Mouse (Mus musculus): ENCODE results near the gene Rarb. TPM values are rescaled to one million over a fixed set of nuclear protein-coding genes. Genes with fewer than 3 reads are reported as not detected.
A peak's percentile ranks its signal among the peaks of the same experiment; 100 is the strongest.

Rarb gene
- polyA plus RNA-seq, 1 experiment from 2014 or later: 61.2 TPM

GRCm38 (mm10) chr14:16746982-16747578 lies 71.9 kb downstream of the Rarb start:
- no peak overlapping the region for H3K4me3 ChIP-seq (ENCODE audit: low read depth, low read length)
- no peak overlapping the region for H3K4me2 ChIP-seq (ENCODE audit: low read depth)
- no peak for ATAC-seq (ENCODE audit: insufficient read depth, low FRiP score, low TSS enrichment)
- WGBS: 87% methylated on average over 2 of the region's 2 CpGs
- no peaks in the 10 kb centered on the region for H3K36me3 ChIP-seq (ENCODE audit: control insufficient read depth, insufficient read depth, low read length)
- no peaks in the 10 kb centered on the region for H3K4me1 ChIP-seq (ENCODE audit: control insufficient read depth, insufficient read depth, low read length)
- H3K27ac ChIP-seq (ENCODE audit: low read depth, low read length): no peak overlapping the region
- H3K9me3 ChIP-seq (ENCODE audit: control insufficient read depth, low read length): no peaks in the 10 kb centered on the region
- H3K27me3 ChIP-seq (ENCODE audit: control insufficient read depth, insufficient read depth, low read length): no peaks in the 10 kb centered on the region
- no peak overlapping the region for H3K9ac ChIP-seq (ENCODE audit: low read length)
- DNase-seq (ENCODE audit: low spot score): no peak

- Histone ChIP-seq H3K27ac (ENCODE audit: low read depth, low read length) (no peak overlapping the region), H3K4me1 (ENCODE audit: control insufficient read depth, insufficient read depth, low read length) (no peaks in the 10 kb centered on the region), H3K9me3 (ENCODE audit: control insufficient read depth, low read length) (no peaks in the 10 kb centered on the region), H3K36me3 (ENCODE audit: control insufficient read depth, insufficient read depth, low read length) (no peaks in the 10 kb centered on the region), H3K4me2 (ENCODE audit: low read depth) (no peak overlapping the region), H3K27me3 (ENCODE audit: control insufficient read depth, insufficient read depth, low read length) (no peaks in the 10 kb centered on the region), H3K9ac (ENCODE audit: low read length) (no peak overlapping the region), H3K4me3 (ENCODE audit: low read depth, low read length) (no peak overlapping the region)
- no peak for DNase-seq (ENCODE audit: low spot score)
- no peak for ATAC-seq (ENCODE audit: insufficient read depth, low FRiP score, low TSS enrichment)
- 84% methylated on average over 13 of the region's 13 CpGs for WGBS
Observed at GRCm38 (mm10) chr14:16740982-16741739, 77.8 kb downstream of the Rarb start.

GRCm38 (mm10) chr14:16738538-16738937 lies 80.4 kb downstream of the Rarb start:
- Histone ChIP-seq H3K4me1 (ENCODE audit: control insufficient read depth, insufficient read depth, low read length) (peaks cover 9% of the 10 kb centered on the region), H3K27me3 (ENCODE audit: control insufficient read depth, insufficient read depth, low read length) (no peaks in the 10 kb centered on the region), H3K4me3 (ENCODE audit: low read depth, low read length) (no peak overlapping the region), H3K9me3 (ENCODE audit: control insufficient read depth, low read length) (no peaks in the 10 kb centered on the region), H3K27ac (ENCODE audit: low read depth, low read length) (no peak overlapping the region), H3K36me3 (ENCODE audit: control insufficient read depth, insufficient read depth, low read length) (no peaks in the 10 kb centered on the region), H3K4me2 (ENCODE audit: low read depth) (no peak overlapping the region), H3K9ac (ENCODE audit: low read length) (no peak overlapping the region)
- DNase-seq (ENCODE audit: low spot score) (no peak), ATAC-seq (ENCODE audit: insufficient read depth, low FRiP score, low TSS enrichment) (no peak)
- 89% methylated on average over 1 of the region's 1 CpGs for WGBS

- 94% methylated on average over 1 of the region's 1 CpGs for WGBS
- DNase-seq (ENCODE audit: low spot score) (no peak), ATAC-seq (ENCODE audit: insufficient read depth, low FRiP score, low TSS enrichment) (no peak)
- Histone ChIP-seq H3K4me2 (ENCODE audit: low read depth) (no peak overlapping the region), H3K27me3 (ENCODE audit: control insufficient read depth, insufficient read depth, low read length) (no peaks in the 10 kb centered on the region), H3K27ac (ENCODE audit: low read depth, low read length) (no peak overlapping the region), H3K4me1 (ENCODE audit: control insufficient read depth, insufficient read depth, low read length) (peaks cover 14% of the 10 kb centered on the region), H3K4me3 (ENCODE audit: low read depth, low read length) (no peak overlapping the region), H3K9me3 (ENCODE audit: control insufficient read depth, low read length) (no peaks in the 10 kb centered on the region), H3K9ac (ENCODE audit: low read length) (no peak overlapping the region), H3K36me3 (ENCODE audit: control insufficient read depth, insufficient read depth, low read length) (no peaks in the 10 kb centered on the region)
Observed at GRCm38 (mm10) chr14:16737781-16738180, 81.2 kb downstream of the Rarb start.

GRCm38 (mm10) chr14:16735331-16736012 lies 83.5 kb downstream of the Rarb start:
- H3K27ac ChIP-seq (ENCODE audit: low read depth, low read length): no peak overlapping the region
- DNase-seq (ENCODE audit: low spot score) (no peak), ATAC-seq (ENCODE audit: insufficient read depth, low FRiP score, low TSS enrichment) (no peak)
- H3K36me3 ChIP-seq (ENCODE audit: control insufficient read depth, insufficient read depth, low read length): no peaks in the 10 kb centered on the region
- no peaks in the 10 kb centered on the region for H3K9me3 ChIP-seq (ENCODE audit: control insufficient read depth, low read length)
- no peaks in the 10 kb centered on the region for H3K27me3 ChIP-seq (ENCODE audit: control insufficient read depth, insufficient read depth, low read length)
- no peak overlapping the region for H3K4me3 ChIP-seq (ENCODE audit: low read depth, low read length)
- H3K9ac ChIP-seq (ENCODE audit: low read length): no peak overlapping the region
- peaks cover 14% of the 10 kb centered on the region for H3K4me1 ChIP-seq (ENCODE audit: control insufficient read depth, insufficient read depth, low read length)
- WGBS: 22% methylated on average over 4 of the region's 4 CpGs
- H3K4me2 ChIP-seq (ENCODE audit: low read depth): no peak overlapping the region

- Histone ChIP-seq H3K4me2 (ENCODE audit: low read depth) (0 out of 2 replicates have a peak overlapping the region, but pooled peaks have one; percentile 12), H3K9ac (ENCODE audit: low read length) (no peak overlapping the region), H3K9me3 (ENCODE audit: control insufficient read depth, low read length) (no peaks in the 10 kb centered on the region), H3K4me1 (ENCODE audit: control insufficient read depth, insufficient read depth, low read length) (peaks cover 14% of the 10 kb centered on the region), H3K27me3 (ENCODE audit: control insufficient read depth, insufficient read depth, low read length) (no peaks in the 10 kb centered on the region), H3K4me3 (ENCODE audit: low read depth, low read length) (no peak overlapping the region), H3K36me3 (ENCODE audit: control insufficient read depth, insufficient read depth, low read length) (no peaks in the 10 kb centered on the region), H3K27ac (ENCODE audit: low read depth, low read length) (peak overlapping the region; percentile 67; the same call in 1 of the 2 replicates)
- ATAC-seq (ENCODE audit: insufficient read depth, low FRiP score, low TSS enrichment): peak; percentile 92
- WGBS: 7% methylated on average over 9 of the region's 9 CpGs
- peak; percentile 71 for DNase-seq (ENCODE audit: low spot score)
Observed at GRCm38 (mm10) chr14:16733595-16734298, 85.2 kb downstream of the Rarb start.

GRCm38 (mm10) chr14:16732054-16732453 lies 86.9 kb downstream of the Rarb start:
- H3K36me3 ChIP-seq (ENCODE audit: control insufficient read depth, insufficient read depth, low read length): no peaks in the 10 kb centered on the region
- ATAC-seq (ENCODE audit: insufficient read depth, low FRiP score, low TSS enrichment) (no peak), DNase-seq (ENCODE audit: low spot score) (no peak)
- H3K9me3 ChIP-seq (ENCODE audit: control insufficient read depth, low read length): no peaks in the 10 kb centered on the region
- H3K9ac ChIP-seq (ENCODE audit: low read length): no peak overlapping the region
- no peak overlapping the region for H3K4me2 ChIP-seq (ENCODE audit: low read depth)
- H3K27ac ChIP-seq (ENCODE audit: low read depth, low read length): no peak overlapping the region
- no peak overlapping the region for H3K4me3 ChIP-seq (ENCODE audit: low read depth, low read length)
- H3K27me3 ChIP-seq (ENCODE audit: control insufficient read depth, insufficient read depth, low read length): no peaks in the 10 kb centered on the region
- peaks cover 14% of the 10 kb centered on the region for H3K4me1 ChIP-seq (ENCODE audit: control insufficient read depth, insufficient read depth, low read length)
- 71% methylated on average over 2 of the region's 2 CpGs for WGBS

GRCm38 (mm10) chr14:16728175-16728838 lies 90.6 kb downstream of the Rarb start:
- Histone ChIP-seq H3K27ac (ENCODE audit: low read depth, low read length) (no peak overlapping the region), H3K4me2 (ENCODE audit: low read depth) (no peak overlapping the region)
- 88% methylated on average over 2 of the region's 2 CpGs for WGBS

More at GRCm38 (mm10) chr14:16728175-16728838, 90.6 kb downstream of the Rarb start:
- ATAC-seq (ENCODE audit: insufficient read depth, low FRiP score, low TSS enrichment) (no peak), DNase-seq (ENCODE audit: low spot score) (no peak)
- no peak overlapping the region for H3K4me3 ChIP-seq (ENCODE audit: low read depth, low read length)
- no peaks in the 10 kb centered on the region for H3K9me3 ChIP-seq (ENCODE audit: control insufficient read depth, low read length)
- H3K36me3 ChIP-seq (ENCODE audit: control insufficient read depth, insufficient read depth, low read length): no peaks in the 10 kb centered on the region
- H3K9ac ChIP-seq (ENCODE audit: low read length): no peak overlapping the region
- H3K27me3 ChIP-seq (ENCODE audit: control insufficient read depth, insufficient read depth, low read length): no peaks in the 10 kb centered on the region
- 0 out of 2 replicates have a peak, but pooled peaks cover 4% of the 10 kb centered on the region for H3K4me1 ChIP-seq (ENCODE audit: control insufficient read depth, insufficient read depth, low read length)

Measured in neural tube, embryonic 11.5 days (tissue).